Mouse (Mus musculus) midbrain, embryonic 11.5 days (tissue): Measurements from ENCODE around the gene Gm364. TPM values are rescaled to one million over a fixed set of nuclear protein-coding genes. Genes with fewer than 3 reads are reported as not detected.

Experiments used
- ATAC-seq: fragments of 200-750 bp; cut with Nextera tagmentation; 2 replicates; pipeline ENCODE4 v1.8.0; 2017; ENCODE audit warnings: moderate TSS enrichment, moderate library complexity; ENCODE audit not compliant: low FRiP score
- DNase-seq: peaks from one replicate; pipeline ENCODE4 v3.0.0; 2015; ENCODE audit warnings: low spot score; ENCODE audit errors: missing footprints
- H3K27ac ChIP-seq: fragments of 300-500 bp; sonication (generic); 2 replicates; pipeline ENCODE4 v1.5.1; 2014; ENCODE audit warnings: low read depth, low read length
- H3K27me3 ChIP-seq: fragments of 300-500 bp; sonication (generic); 2 replicates; pipeline ENCODE4 v1.6.1; 2014; ENCODE audit warnings: mild to moderate bottlenecking, low read length, moderate library complexity, mixed read lengths; ENCODE audit not compliant: control insufficient read depth, insufficient read depth
- H3K36me3 ChIP-seq: fragments of 300-500 bp; sonication (generic); 2 replicates; pipeline ENCODE4 v1.6.1; 2014; ENCODE audit warnings: mild to moderate bottlenecking, low read length, moderate library complexity, mixed read lengths; ENCODE audit not compliant: control insufficient read depth, insufficient read depth
- H3K4me1 ChIP-seq: fragments of 300-500 bp; sonication (generic); 2 replicates; pipeline ENCODE4 v1.6.1; 2014; ENCODE audit warnings: low read length; ENCODE audit not compliant: control insufficient read depth, insufficient read depth
- H3K4me2 ChIP-seq: fragments of 300-500 bp; sonication (generic); 2 replicates; pipeline ENCODE4 v1.6.1; 2014; ENCODE audit warnings: mild to moderate bottlenecking, moderate library complexity
- H3K4me3 ChIP-seq: fragments of 300-500 bp; sonication (generic); 2 replicates; pipeline ENCODE4 v1.5.1; 2014; ENCODE audit warnings: low read depth, low read length
- H3K9ac ChIP-seq: fragments of 300-500 bp; sonication (generic); 2 replicates; pipeline ENCODE4 v1.6.1; 2014; ENCODE audit warnings: low read length
- H3K9me3 ChIP-seq: fragments of 300-500 bp; sonication (generic); 2 replicates; pipeline ENCODE4 v1.6.1; 2016; ENCODE audit warnings: low read length; ENCODE audit not compliant: control insufficient read depth
- whole genome bisulfite sequencing: fragments of 180-500 bp; shearing (Covaris S2); extraction: QIAGEN DNeasy Blood & Tissue Kit; methylation state at CpG from one replicate; pipeline ENCODE4 v1.1.7; 2014; 5-methylcytosine and 5-hydroxymethylcytosine counted together
- polyA plus RNA-seq: library from polyadenylated mRNA; unstranded; fragments of >200 nt; fragmentation: Nextera tagmentation; extraction: Ambion mirVana; gene quantifications from 2 replicates; pipeline ENCODE4 v1.2.1, GENCODE M21; 2014

Gm364 gene
- not detected in 2 replicates for polyA plus RNA-seq

DNA sequence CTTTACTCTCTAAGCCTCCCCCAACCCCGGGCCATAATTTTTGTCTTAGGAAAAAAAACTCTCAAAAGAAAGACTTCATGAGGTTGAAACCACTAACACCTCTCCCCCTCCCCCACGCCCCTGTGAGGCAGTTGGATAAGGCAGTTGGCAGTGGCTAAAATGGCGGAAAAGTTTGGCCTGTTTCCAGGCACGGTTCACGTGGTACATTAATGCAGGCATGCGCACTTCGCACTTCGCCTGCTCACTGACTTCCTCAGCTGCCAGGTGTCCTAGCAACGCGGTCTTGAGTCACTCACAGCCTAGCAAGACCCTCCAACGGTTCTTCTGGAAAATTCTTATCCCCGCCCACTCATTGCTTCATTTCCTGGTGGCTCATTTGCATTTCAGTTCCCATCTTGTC lies at the start of gene Gm364:
Gene Gm364, plus strand, starts transcription at position 386 of the 400 bp plus-strand sequence.
- no peaks in the 10 kb centered on the region for H3K36me3 ChIP-seq
- ATAC-seq, result no peak

DNA sequence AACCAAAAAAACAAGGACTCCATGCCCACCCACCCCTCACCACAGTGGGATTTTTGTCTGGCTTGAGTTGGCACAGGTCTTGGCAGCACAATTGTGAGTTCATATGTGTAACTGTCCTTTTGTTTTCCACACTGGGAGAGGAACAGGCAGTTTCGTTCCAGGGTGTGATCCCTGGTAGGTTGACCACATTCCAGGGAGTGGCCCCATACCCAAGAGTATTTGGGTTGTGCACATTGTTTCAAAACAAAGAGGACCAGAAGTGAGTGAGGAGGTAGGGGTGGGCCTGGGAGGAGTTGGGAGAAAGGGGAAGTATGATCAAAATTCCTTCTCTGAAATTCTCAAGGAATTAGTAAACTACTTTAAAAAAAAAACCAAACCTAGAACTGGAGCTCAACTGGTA lies 49.6 kb upstream of the Gm364 start:
- no peaks in the 10 kb centered on the region for H3K4me1 ChIP-seq
- ATAC-seq, result no peak
- no peak overlapping the region for H3K9ac ChIP-seq
- H3K9me3 ChIP-seq, result no peaks in the 10 kb centered on the region
- DNase-seq, result no peak
- no peak overlapping the region for H3K27ac ChIP-seq
- no peaks in the 10 kb centered on the region for H3K36me3 ChIP-seq
- WGBS, result 76% methylated on average over 1 of the region's 1 CpGs
- H3K27me3 ChIP-seq, result no peaks in the 10 kb centered on the region
- no peak overlapping the region for H3K4me3 ChIP-seq
- H3K4me2 ChIP-seq, result no peak overlapping the region

More for the DNA sequence above, at the start of gene Gm364:
- 90% methylated on average over 12 of the region's 12 CpGs for WGBS
- DNase-seq, result no peak
- no peak within 1 kb of the TSS for H3K9ac ChIP-seq
- no peak within 1 kb of the TSS for H3K27ac ChIP-seq
- H3K9me3 ChIP-seq, result no peaks in the 10 kb centered on the region
- H3K4me1 ChIP-seq, result no peaks in the 10 kb centered on the region
- H3K4me3 ChIP-seq, result no peak within 1 kb of the TSS
- no peaks in the 10 kb centered on the region for H3K27me3 ChIP-seq
- H3K4me2 ChIP-seq, result no peak within 1 kb of the TSS

DNA sequence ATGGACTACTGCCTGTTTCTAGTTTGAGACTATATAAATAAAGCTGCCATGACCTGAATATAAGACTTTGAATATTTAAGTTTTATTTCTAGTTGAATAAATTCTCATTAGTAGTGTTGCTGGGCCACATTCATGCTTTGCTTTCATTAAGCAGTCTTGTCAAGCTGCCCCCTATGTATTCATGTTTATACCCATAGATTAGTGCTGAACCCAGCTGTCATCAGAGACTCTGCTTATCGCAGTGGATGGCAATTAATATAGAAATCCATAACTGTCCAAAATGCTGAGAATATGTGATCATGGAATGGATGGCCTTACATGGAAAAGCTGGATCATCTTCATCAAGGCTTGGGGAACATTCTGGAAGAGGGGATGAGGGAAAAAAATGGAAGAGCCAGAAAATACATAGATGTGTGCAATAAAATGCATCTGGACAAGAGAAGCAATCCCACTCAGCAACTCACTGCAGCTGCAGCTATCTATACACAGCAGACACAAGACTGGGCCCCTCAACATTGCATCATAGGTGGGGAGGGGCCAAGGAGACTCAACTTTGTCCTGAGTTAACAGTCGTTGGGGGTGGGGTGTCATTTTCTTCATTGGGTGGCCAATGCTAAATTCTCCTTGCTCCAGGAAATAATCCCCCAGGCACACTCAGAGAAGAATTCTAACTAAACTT lies 43.9 kb upstream of the Gm364 start:
- Histone ChIP-seq H3K4me3 (no peak overlapping the region), H3K4me1 (no peaks in the 10 kb centered on the region), H3K9me3 (no peaks in the 10 kb centered on the region), H3K27ac (no peak overlapping the region), H3K9ac (no peak overlapping the region), H3K27me3 (no peaks in the 10 kb centered on the region), H3K4me2 (no peak overlapping the region), H3K36me3 (no peaks in the 10 kb centered on the region)
- WGBS, result 69% methylated on average over 2 of the region's 2 CpGs
- no peak for ATAC-seq
- DNase-seq, result no peak

DNA sequence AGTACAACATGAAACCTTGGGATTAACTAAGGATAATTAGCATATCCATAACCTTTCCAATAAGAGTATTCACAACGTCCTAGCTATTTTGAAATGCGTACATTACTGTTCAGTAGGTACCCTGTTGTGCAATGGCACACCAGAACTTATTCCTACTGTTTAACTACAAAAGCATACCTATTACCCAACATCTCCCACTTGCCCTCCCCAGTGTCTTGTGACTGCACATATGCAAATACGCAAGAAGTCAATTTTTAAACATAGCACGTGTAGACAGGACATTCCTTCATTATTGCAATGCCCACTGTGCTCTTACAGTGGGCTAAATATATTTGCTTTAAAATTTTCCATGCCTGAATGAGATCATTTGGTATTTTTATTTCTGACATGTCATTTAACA lies 36.0 kb upstream of the Gm364 start:
- WGBS, result 80% methylated on average over 4 of the region's 4 CpGs
- Histone ChIP-seq H3K4me2 (no peak overlapping the region), H3K9ac (no peak overlapping the region), H3K36me3 (no peaks in the 10 kb centered on the region), H3K4me3 (no peak overlapping the region), H3K4me1 (no peaks in the 10 kb centered on the region), H3K27me3 (no peaks in the 10 kb centered on the region), H3K9me3 (no peaks in the 10 kb centered on the region), H3K27ac (no peak overlapping the region)
- ATAC-seq (no peak), DNase-seq (no peak)

DNA sequence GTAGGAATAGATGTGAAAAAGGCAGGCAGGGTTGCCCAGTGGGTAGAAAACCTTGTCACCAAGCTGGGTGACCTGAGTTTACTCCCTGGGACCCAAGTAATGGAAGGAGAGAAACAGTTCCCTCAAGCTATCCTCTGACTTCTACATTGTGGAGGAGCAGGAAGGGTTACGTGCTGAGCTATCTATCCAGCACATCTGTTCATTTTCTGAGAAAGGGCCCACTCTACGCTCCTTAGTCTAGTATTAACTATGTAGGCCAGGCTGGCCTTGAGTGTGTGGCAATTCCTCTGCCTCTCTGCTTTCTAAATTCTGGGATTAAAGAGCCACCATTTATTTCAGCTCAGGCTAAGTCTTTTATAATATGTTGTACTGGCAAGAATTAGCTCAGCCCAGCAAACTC lies 35.4 kb upstream of the Gm364 start:
- no peaks in the 10 kb centered on the region for H3K27me3 ChIP-seq
- WGBS, result 90% methylated on average over 2 of the region's 2 CpGs
- no peaks in the 10 kb centered on the region for H3K36me3 ChIP-seq
- no peak overlapping the region for H3K4me3 ChIP-seq
- no peaks in the 10 kb centered on the region for H3K9me3 ChIP-seq
- no peak overlapping the region for H3K27ac ChIP-seq
- no peak overlapping the region for H3K9ac ChIP-seq
- no peaks in the 10 kb centered on the region for H3K4me1 ChIP-seq
- H3K4me2 ChIP-seq, result no peak overlapping the region
- ATAC-seq, result no peak
- DNase-seq, result no peak

DNA sequence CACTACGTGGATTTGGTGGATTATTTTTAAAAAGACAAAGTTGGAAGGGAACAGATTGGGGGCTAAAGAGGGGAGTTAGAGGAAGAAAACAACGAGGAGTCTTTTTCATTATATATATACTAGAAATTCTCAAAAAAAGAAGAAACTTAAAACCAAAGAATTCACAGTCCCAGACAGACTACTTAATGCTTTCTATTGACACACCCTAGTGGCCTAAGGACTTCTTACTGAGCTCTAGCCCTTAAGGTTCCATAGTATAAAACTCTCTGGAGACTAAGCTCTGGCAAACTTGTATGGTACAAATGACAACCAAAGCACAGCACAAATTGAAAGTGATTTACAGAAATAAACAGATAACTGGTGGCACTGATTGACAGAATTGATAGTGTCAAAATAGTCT lies 34.9 kb upstream of the Gm364 start:
- no peak overlapping the region for H3K27ac ChIP-seq
- no peaks in the 10 kb centered on the region for H3K9me3 ChIP-seq
- no peak overlapping the region for H3K4me2 ChIP-seq
- H3K4me3 ChIP-seq, result no peak overlapping the region
- H3K27me3 ChIP-seq, result no peaks in the 10 kb centered on the region
- H3K36me3 ChIP-seq, result no peaks in the 10 kb centered on the region
- no peak overlapping the region for H3K9ac ChIP-seq
- WGBS, result 94% methylated on average over 2 of the region's 2 CpGs
- H3K4me1 ChIP-seq, result no peaks in the 10 kb centered on the region
- DNase-seq (no peak), ATAC-seq (no peak)

DNA sequence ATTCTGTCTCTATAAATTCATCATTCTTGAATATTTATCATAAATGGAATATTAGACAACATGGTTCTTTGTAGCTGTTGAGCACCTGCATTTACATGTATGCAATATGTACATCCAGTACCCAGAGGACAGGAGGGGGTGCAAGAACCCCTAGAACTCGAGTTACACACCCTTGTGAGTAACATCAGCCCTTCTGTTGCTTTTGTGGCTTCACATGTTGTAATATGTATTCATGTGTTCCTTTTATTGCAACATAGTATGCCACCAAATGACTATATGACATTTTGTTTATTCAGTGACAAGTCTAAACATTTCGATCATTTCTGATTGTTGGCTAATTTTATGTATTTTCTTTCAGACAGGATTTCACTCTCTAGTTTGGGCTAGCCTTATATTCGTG lies 31.9 kb upstream of the Gm364 start:
- Histone ChIP-seq H3K4me1 (no peaks in the 10 kb centered on the region), H3K4me3 (no peak overlapping the region), H3K9me3 (no peaks in the 10 kb centered on the region), H3K27ac (no peak overlapping the region), H3K4me2 (no peak overlapping the region), H3K27me3 (no peaks in the 10 kb centered on the region), H3K9ac (no peak overlapping the region), H3K36me3 (peaks cover 4% of the 10 kb centered on the region; the same call in 1 of the 2 replicates)
- WGBS, result 83% methylated on average over 3 of the region's 3 CpGs
- no peak for DNase-seq
- no peak for ATAC-seq

DNA sequence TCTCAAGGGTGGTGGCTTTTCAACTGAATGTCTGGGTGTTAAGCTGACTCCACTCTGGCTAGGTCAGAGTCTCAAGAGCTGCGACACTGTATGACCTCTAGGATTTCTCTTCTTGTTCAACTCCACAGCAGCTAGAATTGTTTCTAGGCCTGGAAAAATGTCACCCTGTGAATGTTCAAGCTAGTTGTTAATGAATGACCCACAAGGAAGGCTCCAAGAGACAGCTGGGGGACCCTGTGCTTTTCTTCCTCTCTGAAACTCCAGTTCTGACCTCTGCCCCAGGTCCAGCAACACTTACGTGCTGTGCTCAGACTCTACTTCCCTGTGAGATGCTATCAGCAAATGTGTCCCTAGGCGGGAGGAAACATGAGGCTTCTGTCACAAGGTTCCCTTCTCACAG lies 30.4 kb upstream of the Gm364 start:
- Histone ChIP-seq H3K9ac (no peak overlapping the region), H3K27me3 (no peaks in the 10 kb centered on the region), H3K4me3 (no peak overlapping the region), H3K27ac (no peak overlapping the region), H3K4me1 (no peaks in the 10 kb centered on the region), H3K9me3 (no peaks in the 10 kb centered on the region), H3K4me2 (no peak overlapping the region), H3K36me3 (peaks cover 5% of the 10 kb centered on the region; the same call in 1 of the 2 replicates)
- ATAC-seq, result no peak
- DNase-seq, result no peak
- 84% methylated on average over 3 of the region's 3 CpGs for WGBS

DNA sequence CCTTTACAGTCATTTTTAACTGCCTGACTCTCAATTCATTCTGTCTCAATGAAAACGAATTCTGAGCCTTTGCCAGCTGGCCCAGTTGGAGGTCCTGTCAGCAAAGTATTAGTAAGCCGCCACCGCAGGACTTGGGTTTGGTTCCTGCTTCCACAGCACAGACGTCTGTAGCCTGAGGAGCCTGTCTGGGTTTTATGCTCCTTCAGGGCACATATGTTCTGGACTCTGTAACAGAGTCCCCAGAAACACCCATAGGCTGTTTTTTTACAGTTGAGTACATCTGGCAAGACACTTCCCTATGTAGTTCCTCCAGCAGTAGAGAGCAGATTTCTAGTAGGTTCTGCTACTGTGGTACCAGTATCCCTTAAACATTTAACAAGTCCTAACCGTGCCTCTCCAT lies 28.0 kb upstream of the Gm364 start:
- WGBS, result 78% methylated on average over 5 of the region's 5 CpGs
- DNase-seq, result no peak
- no peak overlapping the region for H3K27ac ChIP-seq
- H3K4me3 ChIP-seq, result no peak overlapping the region
- no peaks in the 10 kb centered on the region for H3K27me3 ChIP-seq
- H3K4me1 ChIP-seq, result no peaks in the 10 kb centered on the region
- peaks cover 5% of the 10 kb centered on the region; the same call in 1 of the 2 replicates for H3K36me3 ChIP-seq
- ATAC-seq, result no peak
- no peak overlapping the region for H3K4me2 ChIP-seq
- H3K9ac ChIP-seq, result no peak overlapping the region
- H3K9me3 ChIP-seq, result no peaks in the 10 kb centered on the region
